Mouse (Mus musculus) heart, postnatal 10 days (tissue): ENCODE measurements around the gene B3gat1. TPM values are rescaled to one million over a fixed set of nuclear protein-coding genes. Genes with fewer than 3 reads are reported as not detected.
A peak's percentile ranks its signal among the peaks of the same experiment; 100 is the strongest.

Experiments used
- DNase-seq, 2 experiments: peaks; one replicate each; pipeline ENCODE4 v3.0.0; 2021
- intact Hi-C: fragments of 180-260 bp; cut with DNase I; formaldehyde crosslinking; loops from one replicate; pipeline ENCODE4 v1.15.1; 2025
- total RNA-seq, 2 experiments: library from RNA; stranded (reverse); gene quantifications; 2 replicates each; pipeline ENCODE4 v1.2.3; 2021

The B3gat1 gene
- not detected for total RNA-seq

GRCm38 (mm10) chr9:26733206-26733891 is at the start of gene B3gat1:
Gene B3gat1 (plus strand): TSS chr9:26733728.
- intact Hi-C loops, result no loop called here
- no peak for DNase-seq

DNA sequence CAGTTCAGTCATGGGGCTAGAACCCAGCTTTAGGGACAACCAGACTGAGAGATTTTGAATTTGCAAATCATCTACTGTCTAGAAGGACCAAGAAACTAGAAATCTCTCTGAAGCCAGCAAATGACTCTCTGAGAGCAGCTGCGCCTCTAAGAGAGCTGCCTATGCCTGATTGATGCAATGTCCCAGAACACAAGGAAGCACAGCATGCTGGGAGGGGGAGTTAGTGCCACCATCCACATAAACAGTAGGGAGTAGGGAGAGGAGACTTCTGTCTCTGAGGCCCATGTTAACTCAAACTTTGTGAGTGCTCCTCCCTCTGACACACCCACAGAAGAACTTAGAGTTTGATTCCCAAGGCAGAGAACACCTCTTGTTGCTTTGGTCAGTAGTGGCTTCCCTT is 44.4 kb upstream of the B3gat1 start:
- no peak for DNase-seq
- intact Hi-C loops, result no loop called here

DNA sequence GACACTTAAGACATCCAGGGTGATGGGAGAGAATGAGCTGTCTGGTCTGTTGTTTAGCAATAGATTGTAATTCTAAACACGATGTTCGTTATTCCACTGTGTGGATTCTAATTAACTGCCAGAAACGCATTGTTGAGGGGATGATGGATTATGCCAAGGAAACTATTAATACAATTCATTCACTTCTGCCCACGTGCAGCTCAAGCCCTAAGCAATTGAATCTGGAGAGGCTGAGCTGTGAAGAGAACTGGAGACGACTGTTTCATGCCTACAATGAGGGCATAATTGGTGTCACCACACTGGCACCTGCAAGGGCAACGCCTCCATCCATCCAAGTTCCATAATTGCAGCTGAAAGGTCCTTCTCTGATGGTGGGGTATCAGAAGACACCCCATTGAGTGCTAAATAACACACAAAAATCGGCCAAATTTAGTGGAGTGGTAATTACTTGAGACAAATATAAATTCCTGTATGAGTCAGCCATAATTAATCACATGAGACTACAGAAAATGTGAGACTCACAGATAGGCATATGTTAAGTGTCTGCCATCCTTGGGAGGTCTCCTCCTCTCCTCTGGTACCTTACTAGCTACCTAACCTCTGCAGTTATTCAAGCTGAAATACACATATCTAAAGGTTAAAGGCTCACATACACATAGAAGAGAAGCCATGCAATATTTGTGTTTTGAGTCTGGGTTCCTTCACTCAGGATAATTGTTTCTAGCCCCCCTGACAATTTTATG is 43.4 kb upstream of the B3gat1 start:
- no peak for DNase-seq
- intact Hi-C loops, result no loop called here

DNA sequence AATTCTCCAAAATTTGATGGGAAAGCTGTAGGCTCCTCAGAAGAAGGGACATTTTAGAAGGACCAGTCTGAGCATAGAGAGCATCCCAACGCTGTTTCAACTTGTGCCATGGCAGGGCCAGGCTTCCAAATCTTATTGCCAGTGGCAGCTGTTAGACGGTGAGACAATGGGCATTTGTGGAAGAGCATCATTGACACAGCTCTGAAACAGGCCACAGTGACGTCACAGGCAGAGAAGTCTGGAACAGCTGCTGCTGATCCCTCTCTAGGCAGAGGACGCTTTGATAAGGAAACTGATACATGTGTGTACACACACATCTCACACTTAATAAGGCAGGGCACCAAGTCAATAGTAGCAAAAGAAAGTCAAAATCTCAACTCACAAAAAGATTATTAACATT is 40.9 kb upstream of the B3gat1 start:
- intact Hi-C loops, result no loop called here
- no peak for DNase-seq

DNA sequence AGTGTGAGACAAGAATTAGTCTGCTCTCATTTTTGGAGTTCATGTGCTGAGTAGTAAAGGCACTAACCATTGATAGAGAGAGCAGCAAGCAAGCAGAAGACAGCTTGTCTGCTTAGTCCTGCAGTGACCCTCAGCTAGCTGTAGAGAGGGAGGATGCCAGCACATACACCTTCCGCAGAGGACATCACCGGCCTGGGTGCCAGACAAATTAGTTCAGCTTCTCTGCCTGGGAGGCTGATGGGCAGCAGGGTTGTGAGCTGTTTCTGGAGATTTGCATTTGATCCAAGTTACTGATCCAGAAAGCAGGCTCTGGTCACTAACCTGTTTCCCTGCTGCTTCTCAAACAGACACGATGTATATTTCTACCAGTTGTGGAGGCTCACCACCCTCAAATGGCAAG is 38.9 kb upstream of the B3gat1 start:
- DNase-seq, result no peak
- intact Hi-C loops, result no loop called here

- no peak for DNase-seq
- intact Hi-C loops, result no loop called here
Measured at GRCm38 (mm10) chr9:26695178-26695577, 38.4 kb upstream of the B3gat1 start.

- no peak for DNase-seq
- intact Hi-C loops, result no loop called here
Measured at GRCm38 (mm10) chr9:26698286-26698685, 35.2 kb upstream of the B3gat1 start.

DNA sequence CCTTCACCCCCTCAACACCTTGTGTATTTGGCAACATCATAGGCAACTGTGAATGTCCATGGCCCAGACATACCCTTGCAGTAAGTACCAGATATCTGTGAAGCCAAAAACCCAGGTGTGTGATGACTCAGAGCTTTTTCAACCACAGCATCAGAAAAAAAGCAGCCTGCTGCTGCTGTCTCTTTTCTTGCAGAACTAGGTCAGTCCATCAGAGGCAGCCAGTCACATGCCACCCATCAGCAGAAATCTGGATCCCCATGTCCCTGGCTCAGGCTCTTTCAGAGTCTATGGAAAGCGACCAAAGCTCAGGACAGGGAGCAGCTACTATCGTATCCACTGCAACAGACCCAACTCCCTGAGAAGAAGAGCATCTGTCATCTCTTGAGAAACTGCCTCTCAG is 33.2 kb upstream of the B3gat1 start:
- intact Hi-C loops, result no loop called here

GRCm38 (mm10) chr9:26718388-26718787 is 15.1 kb upstream of the B3gat1 start:
- intact Hi-C loops, result no loop called here
- no peak for DNase-seq

More for the DNA sequence above, 33.2 kb upstream of the B3gat1 start:
- no peak for DNase-seq

DNA sequence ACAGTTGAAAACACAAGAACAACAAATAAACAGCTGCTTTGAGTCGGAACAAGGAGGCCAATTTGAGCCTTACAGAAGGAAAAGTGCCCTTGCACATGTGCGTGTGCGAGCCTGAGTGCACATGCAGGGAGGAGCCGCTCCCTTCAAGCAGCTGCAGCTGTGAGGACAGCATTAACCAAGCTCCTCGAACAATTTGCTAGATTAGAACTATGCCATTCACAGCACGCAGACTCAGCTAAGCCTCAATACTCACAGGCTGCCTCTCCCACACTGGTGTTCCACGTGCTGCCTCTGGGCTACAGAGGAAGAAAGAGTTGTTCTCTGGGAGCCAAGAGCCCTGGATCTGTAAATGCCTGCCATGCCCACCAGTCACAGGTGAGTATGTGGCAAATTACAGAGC is 11.8 kb upstream of the B3gat1 start:
- intact Hi-C loops, result no loop called here
- no peak for DNase-seq

- no peak for DNase-seq
- intact Hi-C loops, result no loop called here
Measured at GRCm38 (mm10) chr9:26725709-26726108, 7.8 kb upstream of the B3gat1 start.

GRCm38 (mm10) chr9:26727445-26727844 is 6.1 kb upstream of the B3gat1 start:
- DNase-seq, result peak; percentile 12 to 32
- intact Hi-C loops, result no loop called here

GRCm38 (mm10) chr9:26728556-26728955 is 5.0 kb upstream of the B3gat1 start:
- intact Hi-C loops, result no loop called here
- no peak for DNase-seq

- no peak for DNase-seq
- intact Hi-C loops, result no loop called here
Measured at GRCm38 (mm10) chr9:26733986-26734385, 458 bp downstream of the B3gat1 start.

DNA sequence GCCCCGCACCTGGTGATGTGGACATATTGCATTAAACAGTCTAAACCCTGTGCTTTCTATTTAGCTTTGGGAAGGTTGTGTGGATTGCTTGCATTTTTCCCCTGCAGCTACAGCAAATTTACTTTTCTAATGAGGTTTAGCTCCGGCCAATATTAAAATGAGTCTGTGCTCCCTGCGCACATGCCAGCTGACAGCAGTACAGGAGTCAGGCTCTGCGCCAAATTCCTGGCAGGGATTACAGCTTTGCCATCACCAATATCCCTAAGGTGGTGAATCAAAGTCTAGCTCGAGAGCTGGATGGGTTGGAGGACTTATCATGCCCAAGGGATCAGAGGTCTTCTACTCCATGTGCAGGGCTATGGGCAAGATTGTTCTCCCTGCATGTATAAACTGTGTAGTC is 3.6 kb downstream of the B3gat1 start:
- intact Hi-C loops, result no loop called here
- DNase-seq, result no peak

- no peak for DNase-seq
- intact Hi-C loops, result no loop called here
Measured at GRCm38 (mm10) chr9:26742817-26743216, 9.3 kb downstream of the B3gat1 start.

DNA sequence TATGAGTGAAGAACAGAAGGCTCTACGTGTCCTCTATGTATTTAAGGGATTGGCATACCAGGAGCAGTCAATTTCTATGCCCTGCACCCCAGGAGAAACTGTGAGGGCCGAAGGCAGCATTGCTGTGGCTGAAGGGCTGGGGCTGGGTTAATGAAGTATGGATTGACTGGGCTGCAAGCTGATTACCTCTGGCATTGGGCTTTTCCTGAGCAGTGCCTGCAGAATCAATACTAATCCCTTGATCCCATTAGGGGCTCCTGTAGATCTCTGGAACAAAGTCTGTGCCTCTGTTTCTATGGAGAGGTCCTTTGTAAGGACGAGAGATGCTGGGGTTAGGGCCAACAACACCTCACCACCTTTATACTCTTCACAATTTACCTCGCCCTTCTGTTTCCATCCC is 13.6 kb downstream of the B3gat1 start:
- intact Hi-C loops, result no loop called here

DNA sequence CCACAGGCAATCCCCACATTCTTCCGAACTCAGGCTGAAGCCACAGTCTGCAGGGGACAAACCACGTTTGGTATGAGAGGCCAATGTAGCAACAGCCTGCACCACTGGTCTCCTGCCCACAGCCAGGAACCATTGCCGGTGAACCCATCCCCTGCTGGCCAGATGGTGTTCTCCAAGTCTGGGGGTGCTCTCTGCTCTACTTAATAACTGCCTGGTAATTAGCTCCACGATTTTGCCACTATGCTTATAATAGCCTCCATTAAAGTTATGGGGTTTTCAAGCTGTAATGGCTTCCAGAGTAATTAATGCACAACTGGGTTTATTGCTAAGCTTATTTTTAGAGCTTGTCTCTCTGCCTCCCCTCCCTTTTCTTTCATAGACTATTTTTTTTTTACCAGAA is 15.4 kb downstream of the B3gat1 start:
- DNase-seq, result no peak
- intact Hi-C loops, result no loop called here

More for the DNA sequence above, 13.6 kb downstream of the B3gat1 start:
- DNase-seq, result no peak

GRCm38 (mm10) chr9:26760081-26760480 is 26.6 kb downstream of the B3gat1 start:
- intact Hi-C loops, result loop anchor here (5.0 kb wide), 1 partner anchor 1103 kb away; no protein-coding TSS in a partner anchor
- DNase-seq, result peak; percentile 26 to 32

- DNase-seq, result no peak
- intact Hi-C loops, result loop anchor here (5.0 kb wide), 1 partner anchor 1103 kb away; no protein-coding TSS in a partner anchor
Measured at GRCm38 (mm10) chr9:26760576-26760975, 27.0 kb downstream of the B3gat1 start.

GRCm38 (mm10) chr9:26762477-26762876 is 28.9 kb downstream of the B3gat1 start:
- no peak for DNase-seq
- intact Hi-C loops, result loop anchor here (5.0 kb wide), 1 partner anchor 1105 kb away; no protein-coding TSS in a partner anchor

DNA sequence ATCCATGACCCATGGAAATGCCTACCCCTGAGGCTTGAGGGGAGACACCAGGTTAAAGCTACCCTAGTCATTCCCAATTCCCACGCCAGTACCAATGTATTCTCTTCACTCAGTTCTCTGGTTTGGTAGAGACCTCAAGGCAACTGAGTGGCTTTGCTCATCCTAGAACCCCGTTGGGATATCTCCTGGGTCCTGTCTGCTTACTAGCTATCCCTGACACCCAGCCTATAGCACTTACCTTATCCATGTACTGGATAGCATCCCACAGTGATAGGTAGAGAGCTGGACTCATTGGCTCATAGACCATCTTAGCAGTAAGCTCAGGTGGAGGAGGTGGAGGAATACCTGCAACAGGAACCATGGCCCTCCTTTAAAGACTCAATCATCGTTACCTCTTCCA is 34.7 kb downstream of the B3gat1 start:
- no peak for DNase-seq
- intact Hi-C loops, result no loop called here
